Mouse (Mus musculus) embryonic fibroblast, embryonic 13.5 days (primary cell): ENCODE data around the gene Ppp4r1.

Experiments
- CTCF ChIP-seq: IDR thresholded peaks from 2 replicates; pipeline ENCODE4 v1.5.1; 2011; ENCODE audit warnings: mild to moderate bottlenecking, control low read depth, low read length, moderate library complexity, borderline replicate concordance; ENCODE audit not compliant: insufficient read depth
- POLR2A ChIP-seq: IDR thresholded peaks from 2 replicates; pipeline ENCODE4 v1.6.1; 2011; ENCODE audit warnings: low read depth, mild to moderate bottlenecking, control low read depth, low read length, moderate library complexity

DNA sequence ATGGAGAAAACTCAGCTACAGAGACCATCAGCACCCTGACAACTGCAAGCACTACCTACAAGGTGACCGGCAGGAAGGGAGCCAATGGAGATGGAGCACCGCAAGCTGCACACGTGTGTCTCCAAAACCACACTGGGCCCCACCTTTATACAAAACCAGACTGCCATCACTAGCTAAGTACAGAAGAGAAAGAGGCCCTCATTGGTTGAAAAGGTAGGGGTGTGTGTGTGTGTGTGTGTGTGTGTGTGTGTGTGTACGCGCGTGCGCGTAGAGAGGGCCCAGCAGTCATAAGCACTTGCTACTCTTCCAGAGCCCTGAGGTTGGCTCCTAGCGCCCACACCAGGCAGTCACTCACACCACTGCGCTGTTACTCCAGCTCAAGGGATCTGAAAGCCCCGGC lies 91.5 kb downstream of the Ppp4r1 start:
- TF ChIP-seq CTCF (no peak), POLR2A (no peak)
